Mouse (Mus musculus): ENCODE measurements around the gene Gm9125. TPM values are rescaled to one million over a fixed set of nuclear protein-coding genes. Genes with fewer than 3 reads are reported as not detected.
"Not testable (repeated sequence)": the region's sequence is repeated elsewhere in the genome, so short reads cannot be mapped to it uniquely, and the experiment has no call there.

Gm9125 gene
- polyA plus RNA-seq (2015; fragmentation: Nextera tagmentation; extraction: Ambion mirVana), result not detected in 2 replicates

DNA sequence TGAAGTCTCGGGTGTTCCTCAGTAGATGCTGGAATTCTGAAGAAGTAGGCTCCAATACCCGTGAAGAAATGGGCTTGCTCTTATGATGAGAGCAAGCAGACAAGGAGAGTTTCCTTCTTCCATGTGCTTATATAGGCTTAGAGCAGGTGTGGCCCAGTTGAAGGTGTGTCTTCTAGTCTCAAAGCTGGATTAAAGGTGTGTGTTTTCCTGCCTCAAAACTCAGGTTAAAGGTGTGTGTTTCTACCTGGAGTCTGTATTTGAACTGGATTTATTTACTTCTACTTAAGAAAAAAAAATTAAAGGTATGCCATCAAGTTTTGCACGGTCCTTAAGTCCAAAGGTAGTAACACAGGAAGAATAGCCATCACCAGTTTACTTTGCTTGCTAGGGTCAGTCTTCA lies at the start of gene Gm9125:
Gene Gm9125, minus strand, starts transcription at position 101 of the 400 bp plus-strand sequence.
- H3K9ac ChIP-seq (ENCODE audit: low read depth, low read length); H3K9me3 ChIP-seq (replicated peaks; ENCODE audit: control insufficient read depth, low read length); H3K4me3 ChIP-seq (ENCODE audit: low read depth, low read length); H3K36me3 ChIP-seq (ENCODE audit: control insufficient read depth, insufficient read depth); ATAC-seq (ENCODE audit: low read depth); H3K27ac ChIP-seq (ENCODE audit: low read length); H3K4me1 ChIP-seq (ENCODE audit: control insufficient read depth, low read depth, low read length); H3K4me2 ChIP-seq (ENCODE audit: low read depth, low read length); H3K27me3 ChIP-seq (ENCODE audit: control insufficient read depth, insufficient read depth, low read depth, low read length): not testable (repeated sequence)
- 61% methylated on average over 1 of the region's 3 CpGs for WGBS (ENCODE audit: insufficient replicate concordance)

DNA sequence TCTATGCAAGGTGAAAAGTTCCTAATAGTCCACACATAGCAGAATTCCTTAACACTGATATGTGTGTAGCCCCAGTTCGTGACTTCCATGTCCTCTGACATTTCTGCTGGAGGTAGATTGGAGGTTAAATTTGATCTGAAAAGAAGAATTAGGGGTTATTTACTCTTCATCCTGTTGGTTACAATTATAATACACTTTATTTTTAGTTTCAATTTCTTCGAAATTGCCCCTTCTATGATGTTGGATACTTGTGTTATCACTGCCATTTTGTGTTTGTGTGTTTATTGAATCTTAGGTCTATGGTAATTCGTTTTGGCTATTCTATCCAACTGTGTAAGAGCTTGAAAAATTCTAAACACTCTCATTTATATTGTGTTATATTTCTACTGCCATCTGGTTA lies 17.9 kb upstream of the Gm9125 start, which contains the start of gene Gm10697:
Gene Gm10697, minus strand, starts transcription at position 101 of the 400 bp plus-strand sequence.
- H3K4me1 ChIP-seq (ENCODE audit: control insufficient read depth, low read depth, low read length); H3K4me2 ChIP-seq (ENCODE audit: low read depth, low read length); H3K9ac ChIP-seq (ENCODE audit: low read depth, low read length); H3K27ac ChIP-seq (ENCODE audit: low read length); ATAC-seq (ENCODE audit: low read depth); H3K27me3 ChIP-seq (ENCODE audit: control insufficient read depth, insufficient read depth, low read depth, low read length); H3K9me3 ChIP-seq (replicated peaks; ENCODE audit: control insufficient read depth, low read length); H3K4me3 ChIP-seq (ENCODE audit: low read depth, low read length); H3K36me3 ChIP-seq (ENCODE audit: control insufficient read depth, insufficient read depth): not testable (repeated sequence)
- 60% methylated on average over 1 of the region's 3 CpGs for WGBS (ENCODE audit: insufficient replicate concordance)

DNA sequence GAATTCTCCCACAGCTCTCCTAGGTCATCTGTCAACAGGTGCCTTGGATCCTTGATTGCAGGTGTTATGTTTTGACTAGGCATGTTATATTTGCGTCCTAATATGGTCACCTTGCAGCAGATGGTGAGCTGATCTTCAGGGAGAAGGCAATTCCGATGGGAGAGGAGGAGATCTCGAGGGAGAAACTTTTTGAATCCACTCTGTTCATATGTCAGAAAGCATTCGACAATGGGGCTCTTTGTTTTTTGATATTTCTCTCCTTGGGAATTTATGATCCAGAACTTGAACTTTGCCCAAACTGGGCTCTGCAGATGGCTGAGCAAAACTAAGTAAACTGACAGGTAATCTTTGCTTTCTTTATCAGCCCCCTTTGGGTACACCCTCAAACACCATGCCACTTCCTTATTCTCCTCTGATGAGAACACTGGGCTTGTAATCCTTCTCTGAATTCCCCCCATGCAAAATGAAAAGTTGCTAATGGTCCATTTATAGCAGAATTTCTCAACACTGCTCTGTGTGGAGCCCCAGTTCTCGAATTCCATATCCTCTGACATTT lies 5.0 kb downstream of the Gm9125 start:
- H3K4me2 ChIP-seq (ENCODE audit: low read depth, low read length); H3K9ac ChIP-seq (ENCODE audit: low read depth, low read length); ATAC-seq (ENCODE audit: low read depth); H3K36me3 ChIP-seq (ENCODE audit: control insufficient read depth, insufficient read depth); H3K4me3 ChIP-seq (ENCODE audit: low read depth, low read length); H3K4me1 ChIP-seq (ENCODE audit: control insufficient read depth, low read depth, low read length); H3K27me3 ChIP-seq (ENCODE audit: control insufficient read depth, insufficient read depth, low read depth, low read length); H3K27ac ChIP-seq (ENCODE audit: low read length); H3K9me3 ChIP-seq (replicated peaks; ENCODE audit: control insufficient read depth, low read length): not testable (repeated sequence)
- no CpG with 5 or more reads among the region's 5 CpGs for WGBS (ENCODE audit: insufficient replicate concordance)

DNA sequence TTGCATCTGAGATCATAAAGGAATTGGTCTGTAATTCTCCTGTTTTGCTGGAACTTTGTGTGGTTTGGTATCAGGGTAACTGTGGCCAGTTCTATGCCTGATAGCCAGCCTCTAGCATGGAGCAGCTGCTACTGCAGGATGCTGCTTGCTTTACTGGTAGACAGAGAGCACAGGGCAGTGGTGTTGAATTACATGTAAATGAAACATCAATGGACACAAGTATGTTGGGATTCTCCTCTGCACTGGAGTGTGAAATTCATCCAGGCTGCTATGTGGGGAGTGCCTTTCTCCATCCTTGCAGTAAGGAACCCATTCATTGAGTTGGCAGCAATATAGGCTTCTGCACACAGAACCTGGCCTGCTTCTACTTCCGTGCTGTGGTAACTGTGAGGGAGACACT lies 16.4 kb downstream of the Gm9125 start:
- H3K9ac ChIP-seq (ENCODE audit: low read depth, low read length); H3K36me3 ChIP-seq (ENCODE audit: control insufficient read depth, insufficient read depth); H3K27me3 ChIP-seq (ENCODE audit: control insufficient read depth, insufficient read depth, low read depth, low read length); H3K4me2 ChIP-seq (ENCODE audit: low read depth, low read length); H3K27ac ChIP-seq (ENCODE audit: low read length); H3K4me3 ChIP-seq (ENCODE audit: low read depth, low read length); H3K4me1 ChIP-seq (ENCODE audit: control insufficient read depth, low read depth, low read length); H3K9me3 ChIP-seq (replicated peaks; ENCODE audit: control insufficient read depth, low read length); ATAC-seq (ENCODE audit: low read depth): not testable (repeated sequence)
- WGBS (ENCODE audit: insufficient replicate concordance), result 53% methylated on average over 1 of the region's 1 CpGs

DNA sequence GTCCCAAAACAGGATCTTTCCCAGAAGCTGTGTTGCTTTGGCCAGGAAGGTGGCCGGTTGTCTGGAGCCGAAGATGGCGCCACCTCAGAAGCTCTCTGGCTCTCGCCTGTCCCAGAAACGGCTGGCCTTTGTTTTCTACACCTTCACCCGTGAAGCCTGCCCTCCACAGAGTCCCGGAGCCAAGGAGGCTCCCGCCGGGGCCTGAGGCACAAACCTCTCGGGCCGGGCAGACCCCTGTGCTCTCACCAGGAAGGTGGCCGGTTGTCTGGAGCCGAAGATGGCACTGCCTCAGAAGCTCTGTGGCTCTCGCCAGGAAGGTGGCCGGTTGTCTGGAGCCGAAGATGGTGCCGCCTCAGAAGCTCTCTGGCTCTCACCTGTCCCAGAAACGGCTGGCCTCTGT lies 20.3 kb downstream of the Gm9125 start:
- H3K9me3 ChIP-seq (replicated peaks; ENCODE audit: control insufficient read depth, low read length); ATAC-seq (ENCODE audit: low read depth); H3K36me3 ChIP-seq (ENCODE audit: control insufficient read depth, insufficient read depth); H3K4me2 ChIP-seq (ENCODE audit: low read depth, low read length); H3K4me3 ChIP-seq (ENCODE audit: low read depth, low read length); H3K9ac ChIP-seq (ENCODE audit: low read depth, low read length); H3K27me3 ChIP-seq (ENCODE audit: control insufficient read depth, insufficient read depth, low read depth, low read length); H3K4me1 ChIP-seq (ENCODE audit: control insufficient read depth, low read depth, low read length); H3K27ac ChIP-seq (ENCODE audit: low read length): not testable (repeated sequence)
- 72% methylated on average over 14 of the region's 18 CpGs for WGBS (ENCODE audit: insufficient replicate concordance)

Other genes with a start within 250 kb of the Gm9125 start
- not detected in 2 replicates for gene Tdpoz3, start 228.9 kb downstream of the Gm9125 start, polyA plus RNA-seq (2015; fragmentation: Nextera tagmentation; extraction: Ambion mirVana)
- gene Gm9117, start 111.3 kb downstream of the Gm9125 start, polyA plus RNA-seq (2015; fragmentation: Nextera tagmentation; extraction: Ambion mirVana), result not detected in 2 replicates
- gene Tdpoz5, start 93.6 kb downstream of the Gm9125 start, polyA plus RNA-seq (2015; fragmentation: Nextera tagmentation; extraction: Ambion mirVana), result not detected in 2 replicates
- gene Gm10697, start 17.8 kb upstream of the Gm9125 start, polyA plus RNA-seq (2015; fragmentation: Nextera tagmentation; extraction: Ambion mirVana), result not detected in 2 replicates
- not detected in 2 replicates for gene Gm10696, start 123.3 kb upstream of the Gm9125 start, polyA plus RNA-seq (2015; fragmentation: Nextera tagmentation; extraction: Ambion mirVana)
- not detected in 2 replicates for gene Gm5286, start 141.8 kb upstream of the Gm9125 start, polyA plus RNA-seq (2015; fragmentation: Nextera tagmentation; extraction: Ambion mirVana)
- not detected in 2 replicates for gene Gm4778, start 209.2 kb upstream of the Gm9125 start, polyA plus RNA-seq (2015; fragmentation: Nextera tagmentation; extraction: Ambion mirVana)